Mouse (Mus musculus) ES-E14 (cell line): ENCODE data around the gene Trpv4.

Experiments used
- CHD2 ChIP-seq: IDR thresholded peaks from 2 replicates; pipeline ENCODE4 v1.6.1; 2014; ENCODE audit warnings: mild to moderate bottlenecking, low read depth, low read length, inconsistent platforms
- HCFC1 ChIP-seq: IDR thresholded peaks from 2 replicates; pipeline ENCODE4 v1.6.1; 2012; ENCODE audit warnings: low read length, inconsistent platforms, borderline replicate concordance; ENCODE audit not compliant: insufficient read depth
- MAFK ChIP-seq: IDR thresholded peaks from 2 replicates; pipeline ENCODE4 v1.6.1; 2014; ENCODE audit warnings: mild to moderate bottlenecking, low read depth, low read length, inconsistent platforms; ENCODE audit not compliant: insufficient read depth
- ZC3H11A ChIP-seq: IDR thresholded peaks from 2 replicates; pipeline ENCODE4 v1.6.1; 2012; ENCODE audit warnings: low read depth, mild to moderate bottlenecking, inconsistent platforms, low read length, borderline replicate concordance
- ZNF384 ChIP-seq: IDR thresholded peaks from 2 replicates; pipeline ENCODE4 v1.6.1; 2012; ENCODE audit warnings: low read depth, low read length, inconsistent platforms

DNA sequence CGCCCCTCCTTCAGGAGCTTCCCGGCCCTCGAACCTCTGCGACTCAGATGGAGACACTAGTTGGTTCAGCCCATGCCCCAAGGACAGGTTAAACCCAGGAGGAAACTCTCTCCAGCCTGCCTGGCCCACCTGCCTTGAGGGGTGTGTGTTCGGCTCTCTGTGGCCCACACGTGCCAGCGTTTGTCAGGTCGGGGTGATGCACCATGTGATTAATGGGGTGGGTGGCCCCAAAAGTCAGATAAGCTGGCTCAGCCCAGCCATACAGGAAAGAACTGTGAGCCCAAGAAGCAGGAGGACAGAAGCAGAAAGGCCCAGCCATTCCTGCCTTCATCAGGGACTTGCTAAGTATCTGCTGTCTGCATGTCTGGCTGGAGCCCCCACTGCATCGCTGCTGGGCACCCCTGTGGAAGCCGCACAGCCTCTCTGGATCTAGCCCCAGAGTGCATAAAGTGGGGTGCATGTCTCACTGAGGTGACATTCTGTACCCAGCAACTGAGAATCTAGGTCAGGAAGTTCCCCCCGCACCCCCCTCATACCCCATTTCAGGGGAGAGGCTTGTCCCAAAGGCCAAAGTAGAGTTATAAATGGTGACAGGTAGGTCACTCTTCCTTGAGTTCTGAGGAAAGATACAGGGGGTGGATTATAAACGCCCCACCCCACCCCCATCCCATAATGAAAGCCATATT is 74.6 kb downstream of the Trpv4 start:
- TF ChIP-seq ZC3H11A (no peak), CHD2 (no peak), ZNF384 (no peak), MAFK (no peak), HCFC1 (no peak)
